Mouse (Mus musculus) embryonic facial prominence, embryonic 12.5 days (tissue): ENCODE data around the gene Gpd2. TPM values are rescaled to one million over a fixed set of nuclear protein-coding genes. Genes with fewer than 3 reads are reported as not detected.

ENCODE experiments used
- ATAC-seq: fragments of 200-750 bp; cut with Nextera tagmentation; 2 replicates; pipeline ENCODE4 v1.8.0; 2017; ENCODE audit not compliant: insufficient number of reproducible peaks, insufficient read depth, low FRiP score, low TSS enrichment
- H3K27ac ChIP-seq: fragments of 300-500 bp; sonication (generic); 2 replicates; pipeline ENCODE4 v1.5.1; 2016; ENCODE audit warnings: mild to moderate bottlenecking
- H3K27me3 ChIP-seq: fragments of 300-500 bp; sonication (generic); 2 replicates; pipeline ENCODE4 v1.6.1; 2016; ENCODE audit warnings: mild to moderate bottlenecking, moderate library complexity
- H3K36me3 ChIP-seq: fragments of 300-500 bp; sonication (generic); 2 replicates; pipeline ENCODE4 v1.6.1; 2016; ENCODE audit warnings: mild to moderate bottlenecking
- H3K4me1 ChIP-seq: fragments of 300-500 bp; sonication (generic); 2 replicates; pipeline ENCODE4 v1.6.1; 2016
- H3K4me2 ChIP-seq: fragments of 300-500 bp; sonication (generic); replicated peaks from 2 replicates; pipeline ENCODE4 v1.6.1; 2016; ENCODE audit warnings: mild to moderate bottlenecking, moderate library complexity
- H3K4me3 ChIP-seq: fragments of 300-500 bp; sonication (generic); 2 replicates; pipeline ENCODE4 v1.5.1; 2016; ENCODE audit warnings: mild to moderate bottlenecking
- H3K9ac ChIP-seq: fragments of 300-500 bp; sonication (generic); 2 replicates; pipeline ENCODE4 v1.6.1; 2016; ENCODE audit warnings: mild to moderate bottlenecking, moderate library complexity
- H3K9me3 ChIP-seq: fragments of 300-500 bp; sonication (generic); 2 replicates; pipeline ENCODE4 v1.6.1; 2016; ENCODE audit warnings: mild to moderate bottlenecking, moderate library complexity
- WGBS: fragments of 180-500 bp; shearing (Covaris S2); methylation state at CpG from one replicate; pipeline ENCODE4 v1.1.7; 2016; 5-methylcytosine and 5-hydroxymethylcytosine counted together
- polyA plus RNA-seq: library from polyadenylated mRNA; unstranded; fragments of >200 nt; fragmentation: Nextera tagmentation; extraction: Ambion mirVana; gene quantifications from 2 replicates; pipeline ENCODE4 v1.2.1, GENCODE M21; 2016

Gene Gpd2
- polyA plus RNA-seq, 1 experiment from 2014 or later: 18.3 TPM

DNA sequence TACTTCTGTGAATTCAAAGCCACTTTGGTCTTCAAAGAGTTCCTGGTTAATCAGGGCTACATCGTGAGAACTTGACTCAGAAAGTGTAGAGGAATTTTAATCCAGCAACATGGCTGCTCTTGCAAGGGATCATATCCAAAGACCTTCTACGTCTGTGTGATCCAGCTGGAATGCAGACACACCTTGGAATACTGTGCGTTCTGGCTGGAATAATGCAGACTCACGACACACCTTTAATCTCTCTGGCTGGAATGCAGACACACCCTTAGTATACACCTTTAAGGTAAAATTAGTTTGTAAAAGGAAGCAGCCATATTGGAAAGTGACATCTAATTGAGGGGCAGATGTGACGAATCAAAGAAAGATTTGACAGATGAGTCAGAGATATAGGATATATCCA lies 6.0 kb upstream of the Gpd2 start:
- ATAC-seq: no peak

DNA sequence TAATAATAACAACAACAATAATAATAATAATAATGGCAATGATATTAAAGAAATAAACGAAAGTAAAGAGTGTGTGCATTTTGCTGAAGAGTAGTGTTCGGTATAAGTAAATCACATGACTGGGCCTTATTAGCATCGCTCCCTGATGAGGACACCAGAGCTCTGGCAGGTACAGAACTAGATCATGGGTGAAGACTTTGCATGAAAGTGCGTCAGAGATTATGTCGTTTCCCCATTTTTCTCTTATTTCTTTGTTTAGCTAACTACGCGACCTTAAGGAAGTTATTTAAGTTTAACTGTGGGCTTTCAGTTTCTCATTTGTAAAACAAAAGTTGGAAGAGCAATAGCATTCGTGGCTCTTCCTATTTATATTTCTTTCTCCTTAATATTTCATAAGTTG lies 5.1 kb upstream of the Gpd2 start:
- Histone ChIP-seq H3K36me3 (no peaks in the 10 kb centered on the region), H3K4me2 (no peak overlapping the region), H3K4me3 (no peak overlapping the region), H3K9ac (no peak overlapping the region), H3K4me1 (peaks cover 4% of the 10 kb centered on the region; the same call in 1 of the 2 replicates), H3K9me3 (no peaks in the 10 kb centered on the region), H3K27ac (no peak overlapping the region), H3K27me3 (no peaks in the 10 kb centered on the region)
- no peak for ATAC-seq
- WGBS: 94% methylated on average over 8 of the region's 8 CpGs

More for the DNA sequence above, 6.0 kb upstream of the Gpd2 start:
- Histone ChIP-seq H3K9me3 (no peaks in the 10 kb centered on the region), H3K36me3 (no peaks in the 10 kb centered on the region), H3K9ac (no peak overlapping the region), H3K27ac (no peak overlapping the region), H3K27me3 (no peaks in the 10 kb centered on the region), H3K4me3 (no peak overlapping the region), H3K4me1 (no peaks in the 10 kb centered on the region), H3K4me2 (no peak overlapping the region)
- 81% methylated on average over 5 of the region's 5 CpGs for WGBS

DNA sequence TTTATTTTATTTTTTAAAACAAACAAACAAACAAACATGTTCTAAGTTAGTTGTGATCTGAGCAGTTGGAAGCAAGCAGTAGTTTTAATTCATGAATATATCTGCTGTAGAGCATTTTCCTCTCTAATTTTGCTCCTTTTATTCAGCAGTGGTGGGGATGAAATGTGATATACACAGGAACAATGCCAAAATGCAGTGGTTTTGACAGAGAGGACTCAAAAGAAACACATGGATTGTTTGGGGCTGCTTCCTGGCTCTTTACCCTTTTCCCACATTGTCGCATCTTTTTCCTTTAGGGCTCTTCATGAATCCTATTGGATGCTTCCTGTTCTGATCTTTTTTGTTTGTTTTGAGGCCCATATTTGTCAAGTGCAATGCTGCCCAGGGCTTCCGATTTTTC lies 1.2 kb upstream of the Gpd2 start:
- no peak for ATAC-seq
- H3K4me2 ChIP-seq: no peak overlapping the region
- no peak overlapping the region for H3K9ac ChIP-seq
- H3K27me3 ChIP-seq: no peaks in the 10 kb centered on the region
- peaks cover 7% of the 10 kb centered on the region; the same call in 1 of the 2 replicates for H3K4me1 ChIP-seq
- H3K4me3 ChIP-seq: no peak overlapping the region
- no peak overlapping the region for H3K27ac ChIP-seq
- H3K36me3 ChIP-seq: no peaks in the 10 kb centered on the region
- 74% methylated on average over 2 of the region's 2 CpGs for WGBS
- no peaks in the 10 kb centered on the region for H3K9me3 ChIP-seq

DNA sequence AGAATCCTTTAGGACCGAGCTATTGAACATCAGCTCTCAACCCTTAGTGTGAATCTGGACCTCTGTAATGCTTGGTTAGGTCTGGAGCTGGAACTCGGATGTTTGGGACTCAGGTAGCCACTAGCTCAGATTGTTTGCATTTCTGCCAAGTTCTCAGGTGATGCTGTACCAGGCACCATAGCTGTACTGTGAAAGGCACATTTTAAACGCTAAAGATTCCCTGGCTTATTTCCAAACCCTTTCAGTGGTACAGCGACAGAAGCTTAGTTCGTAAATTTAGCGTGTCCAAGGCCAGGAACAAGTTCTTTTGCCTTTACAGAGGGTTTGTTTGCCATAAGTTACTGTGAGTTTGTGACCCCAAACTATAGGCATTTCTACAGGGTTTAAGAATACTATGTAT lies 409 bp upstream of the Gpd2 start:
- no peaks in the 10 kb centered on the region for H3K9me3 ChIP-seq
- peak overlapping the region; percentile 74 for H3K4me2 ChIP-seq
- no peaks in the 10 kb centered on the region for H3K36me3 ChIP-seq
- no peaks in the 10 kb centered on the region for H3K27me3 ChIP-seq
- H3K27ac ChIP-seq: no peak overlapping the region
- no peak for ATAC-seq
- H3K4me1 ChIP-seq: peaks cover 7% of the 10 kb centered on the region; the same call in 1 of the 2 replicates
- H3K4me3 ChIP-seq: peak overlapping the region; percentile 70; the same call in 1 of the 2 replicates
- no peak overlapping the region for H3K9ac ChIP-seq
- WGBS: 40% methylated on average over 6 of the region's 6 CpGs

DNA sequence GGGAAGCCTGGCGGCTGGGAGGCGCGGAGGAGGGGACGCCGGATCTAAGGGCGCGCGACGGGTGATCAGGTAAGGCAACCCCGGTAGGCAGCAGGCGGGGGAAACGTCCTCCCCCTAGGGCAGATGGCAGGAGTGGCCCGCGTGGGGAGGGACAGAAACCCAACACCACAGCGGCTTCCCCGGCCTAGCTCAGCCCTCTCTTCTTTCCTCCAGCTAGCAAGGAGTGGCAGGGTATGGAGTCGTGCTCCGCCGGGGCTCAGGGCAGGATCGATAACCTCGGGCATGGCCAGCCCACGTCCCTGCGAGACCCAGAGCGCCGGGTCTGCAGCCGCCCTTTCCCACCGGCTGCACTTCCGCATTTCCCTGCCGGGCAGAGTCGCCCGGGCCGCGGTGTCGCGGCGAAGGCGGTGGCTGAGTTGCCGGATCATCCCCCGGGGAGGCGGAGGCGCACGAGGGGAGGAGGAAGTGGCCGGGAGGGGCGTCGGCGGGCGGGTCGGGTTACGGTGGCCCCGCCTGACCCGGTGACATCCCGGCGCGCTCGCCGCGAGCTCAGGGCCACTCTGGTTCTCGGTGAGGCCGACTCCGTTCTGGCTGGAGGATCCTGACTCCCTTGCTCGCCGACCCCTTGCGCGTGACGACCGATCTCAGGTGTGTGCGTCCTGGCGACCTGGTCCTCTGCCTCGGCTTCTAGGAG lies 632 bp downstream of the Gpd2 start:
- Histone ChIP-seq H3K9ac (peak overlapping the region; percentile 72), H3K4me3 (peak overlapping the region; percentile 70), H3K36me3 (no peaks in the 10 kb centered on the region), H3K4me1 (peaks cover 7% of the 10 kb centered on the region; the same call in 1 of the 2 replicates), H3K27ac (peak overlapping the region; percentile 7), H3K4me2 (peak overlapping the region; percentile 74), H3K27me3 (no peaks in the 10 kb centered on the region), H3K9me3 (no peaks in the 10 kb centered on the region)
- ATAC-seq: peak; percentile 87
- WGBS: under 1% methylated on average over 47 of the region's 69 CpGs

DNA sequence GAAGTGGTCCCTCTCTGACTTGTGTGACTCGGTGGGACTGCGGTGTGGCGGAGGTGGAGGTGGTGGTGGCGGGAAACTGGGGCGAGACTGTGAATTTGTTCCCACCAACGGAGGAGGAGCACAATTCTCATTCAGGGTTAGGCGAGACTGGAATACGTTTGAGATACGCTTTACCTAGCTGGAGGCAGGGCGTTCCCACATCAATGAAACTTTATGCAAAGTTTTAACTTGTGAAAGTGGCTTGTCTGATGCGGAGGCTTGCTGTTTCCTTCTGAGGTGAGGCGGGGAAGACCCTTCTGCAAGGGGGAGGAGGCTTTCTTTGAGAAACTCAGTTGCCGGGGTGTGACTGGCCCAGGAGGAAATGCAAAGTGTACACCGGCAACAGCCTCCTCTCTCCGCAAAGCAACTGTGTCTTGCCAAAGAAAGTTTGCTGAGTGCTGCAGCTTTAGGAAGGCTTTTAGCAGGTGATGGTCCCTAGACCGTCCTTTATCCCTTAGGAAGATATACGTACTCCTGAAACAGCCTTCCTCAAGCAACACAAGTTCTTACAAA lies 1.3 kb downstream of the Gpd2 start:
- 2% methylated on average over 17 of the region's 17 CpGs for WGBS
- H3K4me3 ChIP-seq: peak overlapping the region; percentile 70
- H3K9ac ChIP-seq: peak overlapping the region; percentile 72
- H3K9me3 ChIP-seq: no peaks in the 10 kb centered on the region
- 0 out of 2 replicates have a peak, but pooled peaks have one; percentile 11 for ATAC-seq
- no peaks in the 10 kb centered on the region for H3K36me3 ChIP-seq
- peaks cover 7% of the 10 kb centered on the region; the same call in 1 of the 2 replicates for H3K4me1 ChIP-seq
- no peaks in the 10 kb centered on the region for H3K27me3 ChIP-seq
- peak overlapping the region; percentile 74 for H3K4me2 ChIP-seq
- no peak overlapping the region for H3K27ac ChIP-seq

DNA sequence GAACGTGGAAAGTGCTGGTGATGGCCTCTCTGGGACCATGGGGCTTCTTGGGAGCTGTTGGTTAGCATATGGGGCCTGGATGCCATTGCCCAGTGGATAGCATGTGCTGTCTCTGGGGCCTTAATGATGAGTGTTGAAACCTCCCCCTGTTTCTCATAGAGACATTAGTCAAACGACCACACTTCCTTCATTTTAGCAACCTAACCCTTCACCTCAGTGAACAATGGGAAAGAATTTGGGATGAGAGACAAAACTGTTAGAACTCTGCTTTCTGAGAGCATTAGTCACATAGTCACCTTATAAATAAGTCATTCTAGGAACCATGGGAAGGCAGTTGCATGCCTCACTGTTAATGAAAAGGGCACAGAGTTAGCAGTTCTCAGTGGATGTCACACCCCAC lies 1.9 kb downstream of the Gpd2 start:
- Histone ChIP-seq H3K27ac (no peak overlapping the region), H3K36me3 (no peaks in the 10 kb centered on the region), H3K27me3 (no peaks in the 10 kb centered on the region), H3K9ac (no peak overlapping the region), H3K4me1 (peaks cover 7% of the 10 kb centered on the region; the same call in 1 of the 2 replicates), H3K9me3 (no peaks in the 10 kb centered on the region), H3K4me3 (no peak overlapping the region; the same call in 1 of the 2 replicates), H3K4me2 (peak overlapping the region; percentile 74)
- WGBS: 22% methylated on average over 2 of the region's 2 CpGs
- no peak for ATAC-seq

DNA sequence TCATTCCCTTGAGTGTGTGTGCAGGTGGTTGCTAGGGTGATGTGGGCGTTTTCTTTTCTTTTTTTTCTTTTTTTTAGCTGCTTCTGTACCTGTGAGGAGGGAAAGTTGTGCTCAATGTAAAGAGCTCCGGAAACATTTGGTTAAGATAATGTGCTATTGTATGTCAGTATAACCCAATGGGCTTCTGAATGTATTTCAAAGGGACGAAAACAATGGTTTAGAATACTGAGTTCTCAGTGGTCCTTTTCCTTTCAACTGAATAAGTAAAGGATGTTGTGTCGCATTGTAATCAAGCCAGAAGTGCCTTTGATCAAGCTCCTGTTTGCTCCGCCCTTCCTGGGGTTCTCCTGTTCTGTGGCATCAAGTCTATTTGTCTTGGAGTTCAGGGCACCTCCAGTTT lies 6.6 kb downstream of the Gpd2 start:
- 72% methylated on average over 5 of the region's 5 CpGs for WGBS
- Histone ChIP-seq H3K4me1 (no peaks in the 10 kb centered on the region), H3K9me3 (no peaks in the 10 kb centered on the region), H3K27ac (no peak overlapping the region), H3K36me3 (no peaks in the 10 kb centered on the region), H3K4me3 (no peak overlapping the region), H3K27me3 (no peaks in the 10 kb centered on the region), H3K4me2 (no peak overlapping the region), H3K9ac (no peak overlapping the region)
- ATAC-seq: no peak

DNA sequence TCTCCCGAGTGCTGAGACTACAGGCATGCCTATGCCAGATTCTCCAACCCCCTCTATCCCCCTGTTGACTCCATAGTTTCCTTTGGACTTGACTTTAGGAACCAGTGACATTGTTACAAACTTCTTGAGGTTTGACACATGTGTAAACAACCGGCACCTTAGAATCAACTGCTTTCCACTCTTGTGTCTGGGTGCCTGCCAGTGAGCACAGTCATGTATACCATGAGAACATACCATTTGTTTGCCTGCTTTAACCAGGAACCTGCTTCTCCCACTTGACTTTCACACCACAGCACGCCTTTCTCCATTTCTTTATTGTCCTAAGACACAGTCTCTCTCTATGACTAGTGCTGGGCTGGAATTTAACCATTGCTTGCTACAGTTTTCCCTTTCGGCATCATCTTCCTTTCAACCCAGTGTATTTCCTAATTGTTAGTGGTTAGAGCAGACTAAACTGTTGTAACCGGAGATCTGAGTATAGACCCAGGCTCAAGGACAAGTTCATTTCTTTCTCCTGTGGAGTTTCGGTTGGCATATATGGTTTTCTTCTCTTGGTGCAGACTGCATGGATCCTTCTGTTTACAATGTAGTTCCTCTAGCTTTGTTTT lies 8.4 kb downstream of the Gpd2 start:
- Histone ChIP-seq H3K9ac (no peak overlapping the region), H3K27ac (no peak overlapping the region), H3K4me1 (no peaks in the 10 kb centered on the region), H3K4me3 (no peak overlapping the region), H3K27me3 (no peaks in the 10 kb centered on the region), H3K36me3 (no peaks in the 10 kb centered on the region), H3K9me3 (no peaks in the 10 kb centered on the region), H3K4me2 (no peak overlapping the region)
- no peak for ATAC-seq
- 87% methylated on average over 6 of the region's 6 CpGs for WGBS

DNA sequence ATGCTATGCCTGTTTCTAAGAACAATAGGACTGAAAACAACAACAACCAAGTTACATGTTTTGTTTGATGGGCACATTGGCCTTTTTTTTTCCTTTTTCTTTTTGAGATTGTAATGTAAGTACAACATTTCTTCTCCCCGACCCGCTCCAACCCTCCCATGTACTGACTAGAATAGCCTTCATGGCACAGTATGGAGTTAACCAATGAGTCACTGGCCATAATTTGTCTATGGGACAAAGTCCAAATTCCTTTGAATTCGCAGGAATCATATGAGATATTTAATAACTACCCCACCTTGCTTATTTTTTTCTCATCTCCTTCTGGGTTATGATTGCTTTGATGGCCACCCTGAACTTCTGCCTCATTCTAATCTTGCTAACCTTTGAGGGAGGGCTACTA lies 12.7 kb downstream of the Gpd2 start:
- Histone ChIP-seq H3K4me3 (no peak overlapping the region), H3K36me3 (no peaks in the 10 kb centered on the region), H3K9me3 (no peaks in the 10 kb centered on the region), H3K27ac (no peak overlapping the region), H3K9ac (no peak overlapping the region), H3K4me1 (no peaks in the 10 kb centered on the region), H3K27me3 (no peaks in the 10 kb centered on the region), H3K4me2 (no peak overlapping the region)
- WGBS: 96% methylated on average over 3 of the region's 3 CpGs
- ATAC-seq: no peak

DNA sequence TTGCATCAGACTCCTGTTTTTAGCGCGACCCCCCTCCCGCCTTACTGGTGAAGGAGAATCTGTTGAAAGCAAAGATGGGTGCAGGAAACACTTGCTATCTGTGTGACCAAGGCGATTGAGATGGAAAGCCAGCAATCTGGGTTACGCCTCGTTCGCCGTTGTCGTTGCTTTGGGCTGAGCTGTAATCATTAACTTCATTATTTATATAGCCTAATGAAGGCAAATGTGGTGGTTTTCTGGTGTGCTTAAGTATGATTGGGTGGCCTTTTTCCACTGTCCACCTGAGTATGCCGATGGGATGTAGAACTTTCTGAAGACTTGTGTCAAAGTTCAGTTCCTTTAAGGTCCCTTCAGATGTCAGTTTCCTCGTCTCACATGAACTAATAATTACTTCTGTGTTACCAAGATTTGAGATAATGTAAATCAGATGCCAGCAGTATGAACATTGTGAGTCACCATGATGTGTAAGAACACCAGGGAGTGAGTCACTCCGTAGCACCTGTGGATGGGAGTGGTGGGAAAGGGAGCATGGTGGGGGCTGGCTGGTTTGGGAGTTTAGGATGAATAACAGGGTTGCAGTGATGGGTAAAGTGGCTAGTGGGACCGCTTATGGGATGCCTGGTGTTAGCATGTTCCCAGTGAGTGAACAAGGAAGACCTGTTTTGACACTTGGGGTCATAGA lies 14.3 kb downstream of the Gpd2 start:
- Histone ChIP-seq H3K9ac (no peak overlapping the region), H3K4me2 (no peak overlapping the region), H3K27ac (no peak overlapping the region), H3K4me3 (no peak overlapping the region), H3K27me3 (no peaks in the 10 kb centered on the region), H3K36me3 (no peaks in the 10 kb centered on the region), H3K9me3 (no peaks in the 10 kb centered on the region), H3K4me1 (no peaks in the 10 kb centered on the region)
- WGBS: 88% methylated on average over 13 of the region's 13 CpGs
- no peak for ATAC-seq
